Mouse (Mus musculus) activated CD4-positive, CD25-positive, alpha-beta regulatory T cell, adult 4 months (primary cell): Measurements from ENCODE around the gene Sytl1. TPM values are rescaled to one million over a fixed set of nuclear protein-coding genes. Genes with fewer than 3 reads are reported as not detected.

Experiments
- ATAC-seq: one replicate; pipeline ENCODE4 v1.8.0; 2017
- polyA plus RNA-seq, 2 experiments: library from polyadenylated mRNA; unstranded; fragments of 100-300 nt; shearing (Covaris generic); gene quantifications; one replicate each; pipeline ENCODE4 v1.2.1; 2017

Gene Sytl1
- polyA plus RNA-seq, 2 experiments from 2014 or later: 29.6 to 45.6 TPM

DNA sequence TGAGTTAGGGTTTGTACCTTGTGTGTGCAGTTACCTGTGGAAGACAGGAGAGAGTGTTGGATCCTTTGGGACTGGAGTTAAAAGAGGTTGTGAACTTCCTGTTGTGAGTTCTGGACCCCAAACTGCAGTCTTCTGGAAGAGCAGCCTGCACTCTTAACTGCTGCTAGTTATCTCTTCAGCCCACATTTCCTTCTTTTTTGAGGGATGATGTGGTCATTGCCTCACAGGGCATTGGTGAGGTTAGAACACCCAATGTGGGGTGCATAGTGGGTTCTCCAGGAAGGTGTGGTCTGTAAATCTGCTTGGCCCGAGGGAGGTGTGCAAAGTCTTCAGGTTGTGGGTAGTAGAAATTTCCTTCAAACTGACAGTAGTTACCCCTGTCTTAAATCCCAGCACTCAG is 18.6 kb downstream of the Sytl1 start:
- ATAC-seq: no peak

DNA sequence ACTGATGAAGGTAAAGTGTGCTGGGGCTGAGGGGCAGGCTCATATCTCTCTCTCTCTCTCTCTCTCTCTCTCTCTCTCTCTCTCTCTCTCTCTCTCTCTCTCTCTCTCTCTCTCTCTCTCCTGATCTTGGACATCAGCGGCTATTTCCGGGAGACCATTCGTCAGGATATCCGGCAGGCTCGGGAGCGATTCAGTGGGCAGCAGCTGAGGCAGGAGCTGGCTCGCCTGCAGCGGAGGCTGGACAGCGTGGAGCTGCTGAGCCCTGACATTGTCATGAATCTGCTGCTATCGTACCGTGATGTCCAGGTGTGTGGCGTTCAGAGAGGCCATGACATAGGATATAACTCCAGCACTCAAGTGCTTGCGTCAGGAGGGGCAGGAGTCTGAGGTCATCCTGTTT is 19.4 kb downstream of the Sytl1 start:
- no peak for ATAC-seq

DNA sequence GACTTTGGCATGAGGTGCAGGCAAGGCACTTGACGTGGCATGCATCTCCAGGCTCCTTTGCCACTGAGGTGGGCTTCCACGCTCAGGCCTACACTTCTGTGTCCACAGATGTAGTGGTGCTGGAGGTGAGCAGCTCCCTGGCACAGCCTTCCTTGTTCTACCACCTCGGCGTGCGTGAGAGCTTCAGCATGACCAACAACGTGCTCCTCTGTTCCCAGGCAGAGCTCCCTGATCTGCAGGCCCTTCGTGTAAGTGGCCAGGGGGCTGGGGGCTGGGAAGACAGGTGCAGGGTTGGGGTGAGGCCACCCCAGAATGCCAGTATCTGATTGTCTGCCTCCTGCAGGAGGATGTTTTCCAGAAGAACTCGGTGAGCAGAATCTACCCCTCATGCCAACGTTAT is 20.2 kb downstream of the Sytl1 start:
- ATAC-seq: no peak

DNA sequence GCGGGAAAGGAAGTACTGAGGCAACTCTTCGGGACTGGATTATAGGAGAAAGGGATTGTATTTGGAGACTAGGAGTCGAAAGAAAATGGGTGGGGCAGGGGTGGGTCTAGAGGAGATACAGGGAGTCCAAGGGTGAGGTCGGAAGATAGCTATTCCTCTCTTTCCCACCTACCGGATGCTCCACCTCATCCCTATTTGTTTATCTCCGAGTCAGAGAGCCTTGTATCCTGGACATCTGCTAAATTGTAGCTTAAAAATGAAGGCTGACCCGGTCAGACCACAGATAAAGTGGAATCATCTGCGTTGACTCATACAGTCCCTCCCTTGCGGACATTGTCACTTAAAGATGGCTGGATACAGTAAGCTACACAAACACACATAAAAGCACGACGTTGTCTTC is 21.0 kb downstream of the Sytl1 start:
- no peak for ATAC-seq

DNA sequence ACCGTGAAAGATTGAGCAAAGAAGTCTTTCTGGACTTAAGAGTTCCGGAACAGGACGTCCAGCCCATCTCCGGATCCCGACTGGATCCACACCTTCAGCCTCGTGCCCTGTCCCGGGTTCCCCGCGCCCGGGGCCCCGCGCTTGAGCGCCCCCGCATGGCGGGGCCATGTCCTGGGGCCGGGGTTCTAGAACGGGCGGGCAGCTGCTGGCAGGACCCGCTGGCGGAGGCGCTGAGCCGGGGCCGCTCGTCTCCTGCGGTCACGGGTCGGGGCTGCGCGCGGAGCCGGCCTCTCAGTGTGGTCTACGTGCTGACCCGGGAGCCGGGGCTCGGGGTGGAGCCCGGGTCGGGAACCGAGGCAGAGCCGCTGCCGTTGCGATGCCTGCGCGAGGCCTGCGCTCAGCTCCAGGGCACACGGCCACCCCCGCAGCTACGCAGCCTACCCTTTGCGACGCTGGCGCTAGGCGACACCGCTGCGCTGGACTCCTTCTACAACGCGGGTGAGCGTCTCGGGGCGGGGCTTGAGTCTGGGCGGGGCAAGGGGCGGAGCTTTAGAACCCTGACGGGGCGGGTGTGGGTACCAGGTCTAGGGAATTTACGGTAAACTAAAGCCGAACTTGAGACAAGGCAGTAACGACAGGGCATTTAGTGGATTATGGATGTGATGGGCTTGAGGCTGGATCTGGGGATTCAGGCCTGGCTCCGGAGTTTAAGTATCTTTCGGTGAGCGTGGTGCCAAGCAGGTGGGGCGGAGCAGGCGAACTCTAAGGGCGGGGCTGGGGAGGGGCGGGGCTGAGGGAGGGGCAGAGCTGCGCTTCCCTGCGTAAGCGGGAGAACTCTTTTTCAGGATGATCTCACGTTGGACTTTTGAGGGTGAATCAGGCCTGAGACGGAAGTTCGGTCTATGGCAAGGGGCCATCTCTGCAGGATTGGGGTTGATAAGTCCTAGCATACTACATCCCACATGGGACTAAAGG is 21.7 kb downstream of the Sytl1 start:
- ATAC-seq: peak; percentile 87

DNA sequence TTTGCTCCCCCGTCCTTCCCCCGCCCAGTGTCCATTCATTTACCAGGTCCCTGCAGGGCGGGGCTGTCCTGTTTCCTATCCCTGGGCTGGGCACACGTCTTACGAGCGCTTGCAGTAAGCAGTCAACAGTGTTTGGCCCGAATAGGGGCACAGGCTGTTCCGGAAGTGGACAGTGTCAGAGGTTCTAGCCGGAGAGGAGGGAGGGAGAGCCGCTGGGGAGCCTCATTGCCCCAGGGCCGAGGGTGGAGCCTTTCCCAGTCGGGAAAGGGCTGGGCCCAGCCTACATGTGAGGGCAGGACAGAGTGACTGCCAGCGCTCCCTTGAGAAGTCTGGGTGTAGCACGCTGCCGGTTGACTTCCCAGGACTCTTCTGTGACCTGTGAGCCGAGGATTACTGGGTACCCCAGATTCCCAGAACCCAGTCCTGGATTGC is 22.4 kb downstream of the Sytl1 start, which contains the start of gene Map3k6:
Map3k6 (plus strand) TSS at position 329 of the 432 bp plus-strand sequence.
- no peak for ATAC-seq

DNA sequence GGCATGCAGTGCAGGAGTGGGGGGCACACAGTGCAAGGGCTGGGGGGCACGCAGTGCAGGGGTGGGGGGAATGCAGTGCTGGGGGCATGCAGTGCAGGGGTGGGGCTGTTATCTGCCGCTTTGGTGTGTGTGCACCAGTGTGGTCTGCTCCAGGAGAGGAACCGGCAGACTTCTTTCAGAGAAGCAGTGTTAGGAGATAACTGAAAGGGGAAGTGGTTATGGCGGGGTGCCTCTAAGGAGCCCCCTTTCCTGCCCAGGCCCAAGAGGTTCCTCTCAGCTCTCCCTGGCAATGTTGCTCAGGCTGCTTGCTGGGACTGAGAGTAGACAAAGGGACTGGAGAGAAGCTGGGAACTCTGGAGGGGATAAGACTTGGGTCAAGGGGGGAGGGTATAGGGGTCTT is 25.0 kb downstream of the Sytl1 start:
- no peak for ATAC-seq

DNA sequence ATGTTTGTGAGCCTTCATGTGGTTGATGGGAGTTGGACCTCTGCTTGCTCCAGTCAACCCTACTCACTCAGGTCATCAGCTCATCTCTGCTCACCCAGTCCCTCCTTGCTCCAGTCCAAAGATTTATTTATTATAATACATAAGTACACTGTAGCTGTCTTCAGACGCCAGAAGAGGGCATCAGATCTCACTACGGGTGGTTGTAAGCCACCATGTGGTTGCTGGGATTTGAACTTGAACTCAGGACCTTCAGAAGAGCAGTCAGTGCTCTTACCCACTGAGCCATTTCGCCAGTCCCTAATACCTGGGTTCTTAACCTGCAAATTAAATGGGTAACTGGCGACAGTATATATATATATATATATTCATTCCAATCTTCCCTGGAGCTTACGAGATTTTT is 27.5 kb downstream of the Sytl1 start:
- ATAC-seq: no peak

DNA sequence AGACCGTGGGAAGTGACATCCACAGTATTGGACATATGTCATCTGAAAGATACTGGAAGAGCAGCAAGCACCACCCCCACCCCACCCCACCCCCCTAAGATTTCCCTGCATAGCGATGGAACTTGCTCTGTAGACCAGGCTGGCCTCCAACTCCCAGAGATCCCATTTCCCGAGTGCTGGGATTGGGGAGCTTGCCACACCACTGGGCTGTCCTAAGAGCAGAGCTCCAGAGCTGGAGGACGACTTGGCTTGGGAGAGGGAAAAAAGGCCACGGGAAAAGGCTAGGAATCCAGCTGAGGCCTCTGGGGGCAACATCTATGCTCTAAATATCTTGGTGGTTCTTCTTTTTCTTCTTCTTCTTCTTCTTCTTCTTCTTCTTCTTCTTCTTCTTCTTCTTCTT is 28.1 kb downstream of the Sytl1 start:
- ATAC-seq: no peak

DNA sequence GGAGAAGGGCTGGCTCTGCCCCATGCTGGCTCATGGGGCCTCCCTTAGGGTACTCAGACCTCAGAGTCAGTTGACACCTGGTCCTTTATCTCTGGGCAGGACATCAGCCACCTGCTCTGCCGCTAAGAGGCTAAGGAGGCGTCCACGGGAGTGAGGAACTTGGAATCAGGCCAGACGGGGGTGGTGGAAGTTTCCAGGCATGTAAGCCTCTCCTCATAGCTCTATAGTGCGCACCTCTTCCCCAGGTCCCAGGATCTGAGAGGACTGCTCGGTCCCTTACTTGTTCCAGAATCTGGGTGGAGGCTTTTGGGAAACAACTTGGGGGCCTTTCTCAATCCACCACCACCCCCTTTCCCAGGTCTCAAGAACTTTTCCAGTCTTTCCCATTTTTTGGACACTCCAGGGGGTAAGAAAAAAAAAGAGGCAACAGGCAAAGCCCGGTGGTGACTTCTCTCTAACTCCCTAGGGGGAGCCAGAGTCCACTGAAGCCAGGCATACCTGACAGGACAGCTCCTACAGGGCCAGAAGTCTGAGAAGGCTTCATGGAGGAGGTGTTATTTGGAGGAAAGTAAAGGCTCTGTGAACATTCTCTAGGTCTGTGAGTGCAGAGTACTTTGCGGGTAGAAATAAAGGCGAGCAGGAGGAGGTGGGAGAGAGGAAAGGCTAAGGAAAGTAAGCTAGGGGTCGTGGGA is 29.5 kb downstream of the Sytl1 start:
- ATAC-seq: no peak

DNA sequence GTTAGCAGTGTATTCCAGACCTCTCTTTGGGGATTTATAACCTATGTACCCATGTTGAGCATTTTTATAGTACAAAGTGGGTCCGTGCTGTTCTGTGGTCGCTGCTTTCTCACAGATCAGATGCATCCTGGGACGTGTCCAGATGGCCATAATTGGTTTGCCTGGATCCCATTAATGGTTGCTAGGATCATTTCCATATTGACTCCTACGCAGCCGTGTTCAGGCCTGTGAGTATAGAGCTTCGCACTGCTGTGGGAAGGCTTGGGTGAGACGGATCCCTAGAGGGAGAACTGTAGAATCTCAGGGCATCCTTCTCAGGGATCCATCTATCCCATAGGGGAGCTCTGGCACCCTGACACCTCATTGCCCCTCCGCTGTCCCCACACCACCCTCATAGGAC is 33.3 kb downstream of the Sytl1 start:
- no peak for ATAC-seq

DNA sequence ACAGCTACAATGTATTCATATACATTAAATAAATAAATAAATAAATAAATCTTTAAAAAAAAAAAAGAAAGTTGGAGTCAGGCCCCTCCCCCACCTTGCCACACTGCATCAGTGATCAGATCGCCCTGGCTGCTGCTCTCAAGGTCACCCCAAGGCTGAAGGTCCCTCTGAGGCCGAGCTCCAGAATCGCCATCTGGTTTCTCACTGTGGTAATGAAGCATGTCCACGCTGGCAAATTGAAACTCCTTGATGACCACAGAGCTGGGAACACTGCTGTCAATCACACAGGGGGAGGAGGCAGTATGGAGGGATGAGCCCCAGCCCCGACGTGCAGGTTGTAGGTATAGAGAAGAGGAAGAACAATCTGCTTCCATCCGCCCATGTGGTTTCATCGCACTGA is 35.3 kb downstream of the Sytl1 start:
- ATAC-seq: no peak

DNA sequence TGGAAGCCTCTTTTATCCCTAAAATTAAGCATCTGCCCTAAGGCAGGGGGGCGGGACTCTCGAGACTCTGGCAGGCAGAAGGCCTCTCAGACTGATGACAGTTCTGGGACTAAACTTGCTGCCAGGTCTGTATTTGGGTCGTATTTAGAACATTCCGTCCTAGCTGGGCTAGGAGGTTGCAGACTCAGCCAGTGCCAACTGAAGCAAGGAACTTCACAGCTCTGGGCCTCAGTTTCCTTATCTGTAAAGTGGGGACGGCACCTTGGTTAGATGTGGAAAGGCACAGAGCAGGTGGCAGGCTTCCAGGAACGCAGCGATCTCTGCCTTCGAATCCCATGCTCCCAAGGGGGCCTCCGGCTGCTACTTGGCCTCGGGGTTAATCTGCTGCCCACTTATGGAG is 36.8 kb downstream of the Sytl1 start:
- no peak for ATAC-seq

DNA sequence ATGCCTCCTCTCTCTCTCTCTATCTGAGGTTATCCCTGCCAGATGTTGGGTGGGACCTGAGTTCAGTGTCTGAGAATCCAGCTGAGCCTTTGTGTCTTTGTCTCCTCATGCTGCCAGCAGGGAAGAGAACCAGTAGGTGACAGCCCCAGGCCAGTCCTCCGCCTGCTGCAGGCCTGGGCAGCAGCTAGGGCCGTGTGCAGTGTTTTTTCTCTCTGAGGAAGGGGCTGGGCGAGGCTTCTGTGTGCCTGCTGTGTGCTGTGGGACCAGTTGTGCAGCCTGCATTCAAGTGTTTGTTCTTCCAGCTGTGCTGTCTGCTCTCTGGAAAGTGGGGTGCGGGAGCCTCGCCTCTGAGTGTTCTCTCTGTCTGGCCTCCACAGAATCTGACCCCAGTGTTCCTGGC is 39.0 kb downstream of the Sytl1 start:
- no peak for ATAC-seq

DNA sequence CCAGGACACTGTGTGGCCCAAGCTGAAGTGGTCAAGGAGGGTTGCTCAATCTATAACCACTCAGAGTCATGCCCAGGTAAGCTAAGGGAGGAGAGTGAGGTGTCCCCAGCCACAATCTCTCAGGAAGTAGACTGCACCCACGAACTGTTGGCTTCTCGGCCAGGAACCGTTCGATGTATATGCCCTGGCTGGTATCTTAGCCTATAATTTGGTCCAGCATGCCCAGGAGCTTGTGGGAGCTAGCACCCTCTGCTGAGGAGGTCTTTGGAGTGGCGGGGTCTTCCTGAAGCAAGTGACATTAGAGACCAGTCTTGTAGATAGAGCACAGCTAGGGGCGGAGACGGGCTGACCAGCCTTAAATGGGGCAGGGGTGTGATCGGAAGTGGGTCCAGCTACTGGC is 41.2 kb downstream of the Sytl1 start:
- no peak for ATAC-seq

DNA sequence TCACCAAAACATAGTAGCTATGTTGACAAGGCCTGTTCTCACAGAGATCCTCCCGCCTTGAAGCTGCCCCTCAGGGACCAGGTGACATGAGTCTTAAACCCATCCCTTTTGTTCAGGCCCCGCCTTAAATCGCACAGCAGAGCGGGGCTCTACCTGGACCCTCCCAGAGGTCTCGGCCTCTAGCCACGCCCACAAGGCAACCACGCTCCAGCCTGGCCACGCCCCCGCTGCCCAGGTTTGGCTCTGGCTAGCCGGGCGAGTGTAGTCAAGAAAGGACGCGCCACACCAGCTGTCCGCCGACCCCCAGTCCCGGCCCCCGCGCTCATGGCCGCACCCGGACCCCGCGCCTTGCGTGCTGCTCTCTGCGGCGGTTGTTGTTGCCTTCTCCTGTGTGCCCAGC is 42.3 kb downstream of the Sytl1 start:
- no peak for ATAC-seq

DNA sequence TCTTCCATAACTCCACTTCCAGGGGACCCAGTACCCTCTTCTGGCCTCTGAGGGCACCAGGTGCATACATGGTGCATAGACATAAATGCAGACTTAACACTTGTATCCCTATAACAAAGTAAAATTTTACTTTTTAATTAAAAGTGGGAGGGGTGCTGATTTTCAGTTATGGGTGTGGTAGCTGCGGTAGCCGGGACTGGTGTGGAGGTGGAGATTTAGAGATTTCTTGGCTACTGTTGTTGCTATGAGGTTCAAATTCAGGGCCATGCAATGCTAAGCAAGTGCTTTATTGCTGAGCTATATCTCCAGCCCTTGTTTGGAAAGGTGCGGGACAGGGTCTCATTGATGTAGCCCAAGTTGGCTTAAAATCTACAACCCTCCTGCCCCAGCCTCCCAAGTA is 44.2 kb downstream of the Sytl1 start:
- no peak for ATAC-seq

DNA sequence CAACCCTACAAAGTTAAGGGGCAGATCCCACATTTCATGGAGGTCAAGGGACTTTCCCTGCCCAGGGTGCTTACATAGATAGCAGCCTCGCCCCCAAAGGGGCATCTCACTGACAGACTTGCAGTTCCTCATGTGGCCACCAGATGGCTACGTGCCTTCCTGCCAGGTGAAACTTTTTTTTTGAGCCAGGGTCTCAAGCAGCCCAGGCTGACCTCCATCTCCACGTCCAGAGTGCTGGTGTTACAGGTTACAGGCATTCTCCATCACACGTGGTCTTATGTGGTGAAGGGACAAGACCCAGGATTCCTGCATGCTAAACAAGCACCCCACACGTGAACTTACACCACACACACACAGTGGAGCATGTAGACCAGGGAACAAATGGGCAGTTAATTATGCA is 45.3 kb downstream of the Sytl1 start:
- ATAC-seq: no peak

DNA sequence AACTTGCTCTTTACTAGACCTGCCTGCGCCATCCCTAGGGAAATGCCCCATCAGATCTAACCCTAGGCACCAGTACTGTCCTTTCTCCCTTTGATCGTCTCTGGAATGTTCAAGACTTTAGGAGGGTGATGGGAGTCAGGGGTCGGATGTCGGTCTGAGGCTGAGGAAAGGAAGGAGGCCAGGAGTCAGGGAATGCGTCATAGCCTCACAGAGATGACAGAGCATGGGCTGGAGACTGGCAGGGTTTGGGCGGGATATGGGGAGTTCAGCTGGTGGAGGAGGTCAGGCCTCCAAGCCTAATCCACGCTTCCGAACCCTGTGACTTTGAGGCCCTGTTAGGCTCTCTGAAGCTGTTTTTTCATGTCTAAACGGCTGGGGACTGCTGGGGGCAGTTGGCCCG is 49.3 kb downstream of the Sytl1 start:
- ATAC-seq: no peak

DNA sequence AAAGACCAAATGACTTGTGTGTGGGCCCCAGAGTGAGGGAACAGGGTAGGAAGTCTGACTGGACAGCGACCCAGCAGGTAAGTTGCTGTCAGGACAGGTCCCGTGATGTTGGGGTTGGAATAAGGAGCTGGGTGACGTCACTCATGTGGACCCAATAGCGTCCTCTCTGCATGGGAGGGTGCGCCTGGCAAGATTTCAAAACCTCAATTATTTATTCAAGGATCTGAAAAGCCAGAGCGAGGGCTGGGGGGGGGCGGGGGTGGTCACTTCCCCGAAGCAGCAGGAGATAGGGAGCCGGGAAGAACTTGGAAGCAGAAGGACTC is 49.7 kb downstream of the Sytl1 start:
- ATAC-seq: no peak

DNA sequence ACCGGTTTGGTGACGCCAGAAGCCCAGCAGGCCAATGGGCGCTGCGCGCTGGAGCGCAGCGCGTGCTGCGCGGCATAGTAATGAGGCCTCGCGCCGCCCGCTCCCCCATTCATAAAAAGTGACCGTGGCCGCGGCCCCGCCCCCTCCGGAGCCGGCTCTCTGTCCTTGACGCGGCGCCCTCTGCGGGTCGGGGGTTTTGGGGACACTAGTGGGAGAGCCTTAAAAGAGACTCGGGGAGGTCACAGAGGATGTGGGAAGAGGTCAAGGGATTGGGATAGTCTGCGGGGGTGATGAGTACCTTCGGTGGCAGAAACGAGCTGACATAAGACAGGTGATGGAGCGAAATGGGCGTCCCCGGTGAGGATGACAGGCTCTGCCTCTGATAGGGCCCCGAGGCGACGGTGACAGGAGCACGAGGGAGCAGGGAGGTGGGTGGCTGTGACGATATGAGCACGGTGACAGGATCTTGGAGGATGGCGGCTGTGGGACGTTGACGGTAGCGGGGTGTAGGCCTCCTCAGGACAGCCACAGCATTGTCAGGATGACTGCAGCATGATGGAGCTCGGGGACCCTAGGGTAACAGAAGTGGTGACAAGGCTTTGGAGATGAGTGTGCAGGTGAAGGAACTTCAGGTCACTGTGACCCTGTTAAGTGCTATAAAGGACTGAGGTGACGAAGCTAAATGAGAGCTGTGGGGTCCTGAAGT is 50.2 kb downstream of the Sytl1 start:
- peak; percentile 77 for ATAC-seq

DNA sequence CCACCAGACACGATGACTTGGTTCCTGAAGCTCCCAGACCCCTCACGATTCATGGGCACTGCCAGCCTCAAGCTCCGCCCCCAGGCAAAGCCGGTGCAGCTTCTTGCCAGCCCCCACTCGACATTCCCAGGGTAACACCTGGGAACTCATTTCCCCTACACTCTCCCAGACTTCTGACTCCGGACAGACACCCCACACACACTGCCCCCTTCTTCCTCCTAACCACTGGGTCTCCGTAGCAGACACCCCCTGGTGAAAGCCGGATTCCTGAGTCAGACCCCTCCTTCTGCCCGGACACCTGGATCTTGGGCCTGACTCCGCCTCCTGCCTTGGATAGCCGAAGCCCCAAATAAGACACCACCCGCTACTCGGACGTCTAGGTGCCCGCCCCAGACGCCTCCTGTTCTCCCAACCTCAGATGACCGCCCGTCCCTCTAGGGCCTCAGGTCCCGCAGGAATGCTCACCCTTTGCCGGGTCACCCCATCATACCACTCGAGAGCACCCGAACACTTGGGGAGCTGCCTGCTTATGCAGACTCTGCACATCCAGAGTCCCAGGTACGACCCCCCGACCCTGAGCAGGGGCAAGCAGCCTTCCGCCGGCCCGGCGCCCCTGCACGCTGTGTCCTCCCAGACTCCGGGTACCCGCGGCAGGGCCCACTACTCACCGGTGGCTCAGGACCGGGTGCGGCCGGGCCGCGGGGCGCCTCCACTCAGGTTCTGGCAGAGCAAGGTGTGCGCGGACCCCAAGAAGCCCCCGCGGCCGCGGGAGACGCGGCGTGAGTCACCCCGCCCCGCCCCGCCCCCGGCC is 51.0 kb downstream of the Sytl1 start, which contains the start of the genes Cd164l2 and Gpr3:
Cd164l2 (plus strand) TSS at position 381 of the 811 bp plus-strand sequence.
Gpr3 (minus strand) TSS at position 786 of the 811 bp plus-strand sequence.
- ATAC-seq: no peak
